Mouse (Mus musculus) spleen, adult 2 months (tissue): ENCODE data around the gene Pdia3. TPM values are rescaled to one million over a fixed set of nuclear protein-coding genes. Genes with fewer than 3 reads are reported as not detected.
"Not testable (repeated sequence)": the region's sequence is repeated elsewhere in the genome, so short reads cannot be mapped to it uniquely, and the experiment has no call there.

ENCODE experiments used
- DNase-seq, 2 experiments: peaks; one replicate each; pipeline versions ENCODE4 v3.0.0 to v3.0.0-alpha.2; 2012 to 2021; ENCODE audit warnings: low spot score in 2 of 2, low read depth in 1 of 2
- H3K27ac ChIP-seq: fragments of 200-500 bp; 2 replicates; pipeline ENCODE4 v1.5.1; 2012; ENCODE audit warnings: low read length, inconsistent platforms; ENCODE audit not compliant: insufficient read depth
- H3K27me3 ChIP-seq: fragments of 200-500 bp; 2 replicates; pipeline ENCODE4 v1.6.1; 2012; ENCODE audit warnings: mild to moderate bottlenecking, moderate library complexity, low read length, inconsistent platforms; ENCODE audit not compliant: control insufficient read depth, insufficient read depth
- H3K36me3 ChIP-seq: fragments of 200-500 bp; 2 replicates; pipeline ENCODE4 v1.6.1; 2012; ENCODE audit warnings: mild to moderate bottlenecking, low read length, inconsistent platforms; ENCODE audit not compliant: control insufficient read depth, insufficient read depth
- H3K4me1 ChIP-seq: fragments of 200-500 bp; 2 replicates; pipeline ENCODE4 v1.6.1; 2011; ENCODE audit warnings: inconsistent platforms; ENCODE audit not compliant: control insufficient read depth, insufficient read depth, insufficient read length
- H3K4me3 ChIP-seq: fragments of 200-500 bp; 2 replicates; pipeline ENCODE4 v1.5.1; 2011; ENCODE audit warnings: mild to moderate bottlenecking, inconsistent platforms; ENCODE audit not compliant: insufficient read depth, insufficient read length; ENCODE audit errors: extremely low read depth
- CTCF ChIP-seq: fragments of 200-500 bp; IDR thresholded peaks from 2 replicates; pipeline ENCODE4 v1.5.1; 2011; ENCODE audit warnings: mild to moderate bottlenecking, inconsistent platforms; ENCODE audit not compliant: insufficient read depth, insufficient read length, insufficient replicate concordance; ENCODE audit errors: extremely low read depth
- POLR2A ChIP-seq: fragments of 200-500 bp; IDR thresholded peaks from 2 replicates; pipeline ENCODE4 v1.6.1; 2011; ENCODE audit warnings: low read depth, low read length, inconsistent platforms
- WGBS: fragments of 180-500 bp; shearing (Covaris S2); methylation state at CpG from one replicate; pipeline ENCODE4 v1.1.7; 2018; 5-methylcytosine and 5-hydroxymethylcytosine counted together
- polyA plus RNA-seq: library from polyadenylated mRNA; depleted of rRNA; stranded (reverse); fragments of >200 nt; gene quantifications from 2 replicates; pipeline ENCODE4 v1.2.3, GENCODE M21; 2012

Gene Pdia3
- polyA plus RNA-seq, 1 experiment = 214 TPM

DNA sequence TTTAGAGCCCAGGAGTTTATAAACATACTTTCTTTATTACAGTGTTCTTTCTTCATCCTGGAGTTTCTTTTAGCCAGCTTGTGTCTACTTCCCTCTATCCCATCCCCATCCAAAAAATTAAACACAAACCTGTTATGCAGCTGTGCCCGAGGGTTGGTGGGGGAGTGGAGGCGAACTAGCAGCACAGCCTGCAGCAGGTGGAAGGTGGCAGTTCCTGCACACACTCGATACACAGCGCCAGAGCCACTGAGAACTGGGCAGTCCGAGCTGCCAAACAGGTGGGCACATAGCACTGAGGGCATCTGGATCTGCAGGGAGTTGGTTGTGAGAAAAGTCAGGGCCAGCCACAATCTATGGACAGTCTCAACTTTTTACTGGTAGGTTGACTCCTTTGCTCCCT is 42.0 kb downstream of the Pdia3 start:
- H3K4me1 ChIP-seq = peaks cover 10% of the 10 kb centered on the region
- no peak overlapping the region for H3K4me3 ChIP-seq
- DNase-seq = no peak
- no peaks in the 10 kb centered on the region for H3K27me3 ChIP-seq
- H3K36me3 ChIP-seq = peaks cover 14% of the 10 kb centered on the region
- no peak overlapping the region for H3K27ac ChIP-seq
- no peak for TF ChIP-seq CTCF
- no peak for TF ChIP-seq POLR2A
- 88% methylated on average over 5 of the region's 5 CpGs for WGBS

DNA sequence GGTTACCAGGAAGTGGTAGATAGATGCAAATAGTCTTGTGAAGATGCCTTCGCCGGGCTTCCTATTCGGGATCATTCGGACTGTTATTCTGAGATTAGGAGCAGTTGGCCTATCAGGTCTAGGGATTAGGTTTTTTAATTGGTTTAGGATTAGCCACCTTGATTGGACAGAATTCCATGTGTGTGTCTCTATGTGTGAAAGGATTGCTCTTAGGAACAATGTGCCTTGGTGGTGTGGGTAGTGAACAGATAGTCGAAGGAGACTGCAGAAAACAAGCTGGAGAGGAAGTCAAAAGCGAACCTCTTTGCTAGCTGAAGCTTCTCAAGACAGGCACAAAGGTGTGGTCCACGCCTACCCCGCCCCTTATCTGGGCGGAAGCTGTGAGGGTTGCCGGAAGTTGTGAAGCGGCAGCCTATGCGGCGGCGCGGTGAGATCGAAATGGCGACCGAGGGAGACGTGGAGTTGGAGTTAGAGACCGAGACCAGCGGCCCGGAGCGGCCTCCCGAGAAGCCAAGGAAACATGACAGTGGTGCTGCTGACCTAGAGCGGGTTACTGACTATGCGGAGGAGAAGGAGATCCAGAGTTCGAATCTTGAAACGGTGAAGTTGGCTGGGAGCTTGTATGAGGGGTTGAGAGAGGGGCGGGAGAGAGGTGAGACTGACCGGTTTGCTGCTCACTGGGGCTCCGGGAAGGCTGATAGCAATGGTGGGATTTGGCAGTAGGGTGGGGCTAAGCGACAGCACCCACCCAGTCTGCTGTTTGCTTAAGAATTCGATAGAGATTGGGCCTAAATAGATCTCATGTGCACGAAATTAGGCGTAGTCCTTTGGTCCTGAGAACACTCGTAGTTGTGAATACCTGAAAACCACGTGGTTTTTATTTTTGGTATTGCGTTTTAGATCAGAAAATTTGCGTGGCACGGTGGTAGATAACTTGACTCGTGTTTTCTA is 43.4 kb downstream of the Pdia3 start, which contains the start of gene Serinc4:
TSS of gene Serinc4 (minus strand) at position 90 of the 951 bp plus-strand sequence.
- WGBS = 4% methylated on average over 41 of the region's 41 CpGs
- Histone ChIP-seq H3K27ac (peak within 1 kb of the TSS; percentile 88), H3K4me1 (peaks cover 9% of the 10 kb centered on the region; the same call in 1 of the 2 replicates), H3K4me3 (peak within 1 kb of the TSS; percentile 97), H3K27me3 (no peaks in the 10 kb centered on the region), H3K36me3 (peaks cover 9% of the 10 kb centered on the region; the same call in 1 of the 2 replicates)
- TF ChIP-seq CTCF (no peak), POLR2A (peak; percentile 31)
- peak; percentile 80 to 88 for DNase-seq

DNA sequence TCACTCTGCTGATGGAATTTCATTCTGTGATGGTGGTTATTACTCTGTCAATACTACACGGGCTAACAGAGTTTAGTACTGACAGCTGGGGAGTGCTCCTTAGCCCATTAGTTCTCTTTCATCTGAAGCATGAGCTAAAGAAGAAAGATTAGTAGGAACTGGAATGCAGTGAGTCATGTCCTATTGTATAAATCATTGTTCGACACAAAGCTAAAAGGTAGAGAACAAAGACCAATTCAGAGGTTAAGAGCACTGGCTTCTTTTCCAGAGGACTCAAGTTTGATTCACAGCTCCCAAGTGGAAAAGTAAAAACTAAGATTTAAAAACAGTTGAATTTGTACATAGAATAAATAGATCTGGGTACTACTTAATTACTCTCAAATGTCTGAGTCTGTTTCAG is 46.5 kb downstream of the Pdia3 start:
- no peak for TF ChIP-seq CTCF
- Histone ChIP-seq H3K36me3 (peaks cover 5% of the 10 kb centered on the region; the same call in 1 of the 2 replicates), H3K27ac (no peak overlapping the region), H3K4me1 (peaks cover 9% of the 10 kb centered on the region; the same call in 1 of the 2 replicates), H3K27me3 (no peaks in the 10 kb centered on the region), H3K4me3 (no peak overlapping the region)
- WGBS = 85% methylated on average over 2 of the region's 2 CpGs
- no peak for DNase-seq

DNA sequence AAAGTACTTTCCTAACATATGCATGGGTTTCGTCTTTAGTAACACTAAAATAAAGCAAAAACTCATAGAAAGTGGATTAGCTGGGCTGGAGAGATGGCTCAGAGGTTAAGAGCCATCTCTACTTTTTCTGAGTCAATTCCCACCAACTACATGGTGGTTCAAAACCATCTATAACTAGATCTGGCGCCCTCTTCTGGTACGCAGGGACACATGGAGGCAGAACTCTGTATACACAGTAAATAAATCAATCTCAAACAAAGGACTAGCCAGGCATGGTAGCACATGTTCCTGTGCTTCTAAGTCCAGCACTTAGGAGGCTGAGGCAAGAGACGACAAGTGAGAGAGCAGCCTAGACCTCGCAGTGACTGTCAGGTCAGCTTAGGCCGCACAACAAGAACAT is 55.4 kb downstream of the Pdia3 start:
- not testable (repeated sequence) for DNase-seq, H3K27me3 ChIP-seq, H3K36me3 ChIP-seq, H3K4me1 ChIP-seq, H3K27ac ChIP-seq, H3K4me3 ChIP-seq
- 83% methylated on average over 2 of the region's 6 CpGs for WGBS

DNA sequence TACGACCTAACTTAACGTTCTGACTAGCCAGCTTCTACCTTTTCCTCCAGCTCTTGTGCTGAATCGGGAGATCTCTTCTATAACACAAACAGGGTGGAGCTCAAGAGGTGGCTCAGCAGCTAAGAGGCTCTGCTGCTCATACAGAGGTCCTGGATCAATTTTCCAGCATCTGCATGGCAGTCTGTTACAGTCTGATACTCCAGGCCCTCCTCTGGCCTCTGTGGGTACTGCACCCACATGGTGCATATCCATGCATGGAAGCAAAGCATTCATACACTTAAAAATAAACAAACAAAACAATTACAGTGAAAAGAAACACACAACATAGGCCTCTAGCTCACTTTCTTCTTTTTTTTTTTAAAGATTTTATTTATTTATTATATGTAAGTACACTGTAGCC is 59.2 kb downstream of the Pdia3 start:
- H3K27me3 ChIP-seq, H3K4me3 ChIP-seq, H3K36me3 ChIP-seq, DNase-seq, H3K4me1 ChIP-seq, H3K27ac ChIP-seq: not testable (repeated sequence)
- 94% methylated on average over 3 of the region's 3 CpGs for WGBS

DNA sequence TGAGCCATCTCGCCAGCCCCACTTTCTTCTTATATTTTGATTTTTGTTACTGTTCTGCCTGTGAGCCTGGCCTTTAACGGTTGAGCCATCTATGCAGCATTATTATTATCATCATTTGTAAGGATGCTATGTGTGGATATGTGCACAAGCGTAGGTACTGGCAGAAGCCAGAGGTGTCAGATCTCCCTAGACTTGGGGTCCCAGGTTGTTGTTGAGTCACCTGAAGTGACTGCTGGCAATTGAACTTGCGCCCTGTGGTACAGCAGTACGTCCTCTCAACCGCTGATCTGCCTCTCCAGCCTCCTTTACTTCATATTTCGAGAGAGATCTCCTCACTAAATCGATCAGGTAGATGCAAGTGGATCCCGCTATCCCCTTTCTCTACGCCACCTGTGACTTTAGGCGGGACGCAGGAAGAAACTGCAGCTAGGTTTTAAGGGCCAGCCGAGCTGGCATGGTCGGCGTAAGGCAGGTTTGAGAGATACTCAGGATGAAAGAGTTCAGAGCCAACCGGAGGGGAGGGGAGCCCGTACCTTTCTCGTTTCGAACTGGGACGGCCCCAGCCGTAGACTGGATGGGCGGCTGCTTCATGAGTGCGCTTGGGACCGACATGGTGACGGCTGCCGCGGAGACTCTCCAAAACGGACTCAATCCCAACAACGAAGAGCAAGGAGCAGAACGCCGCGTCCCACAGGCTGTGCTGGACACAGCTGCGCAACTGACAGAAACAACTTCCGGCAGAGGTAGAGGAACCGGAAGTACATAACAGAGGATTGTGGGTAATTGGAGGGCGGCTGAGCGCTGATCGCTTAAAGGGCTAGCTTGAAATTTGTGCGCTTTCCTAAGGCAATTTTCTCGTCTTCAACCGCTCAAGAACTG is 60.0 kb downstream of the Pdia3 start, which contains the start of gene Mfap1b:
TSS of gene Mfap1b (minus strand) at position 767 of the 879 bp plus-strand sequence.
- not testable (repeated sequence) for H3K4me1 ChIP-seq, H3K27me3 ChIP-seq, H3K36me3 ChIP-seq
- H3K27ac ChIP-seq = peak within 1 kb of the TSS; percentile 75
- WGBS = 6% methylated on average over 41 of the region's 41 CpGs
- peak within 1 kb of the TSS; percentile 70 for H3K4me3 ChIP-seq
- DNase-seq = peak; percentile 72 to 78
- TF ChIP-seq POLR2A = peak; percentile 93

DNA sequence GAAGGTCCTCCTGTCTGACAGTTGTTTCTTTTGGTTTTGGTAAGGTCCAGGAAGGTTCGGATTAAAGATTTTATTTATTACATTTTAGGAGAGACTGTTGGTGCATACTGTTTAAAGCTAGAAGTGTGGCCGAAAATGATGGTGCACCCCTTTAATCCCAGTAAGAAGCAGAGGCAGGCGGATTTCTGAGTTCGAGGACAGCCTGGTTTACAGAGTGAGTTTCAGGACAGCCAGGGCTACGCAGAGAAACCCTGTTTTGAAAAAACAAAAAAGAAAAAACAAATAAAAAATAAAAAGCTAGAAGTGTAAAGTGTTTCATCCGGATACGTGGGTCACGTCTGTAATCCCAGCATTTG is 60.6 kb downstream of the Pdia3 start:
- peaks cover 3% of the 10 kb centered on the region; the same call in 1 of the 2 replicates for H3K4me1 ChIP-seq
- H3K27ac ChIP-seq = no peak overlapping the region
- TF ChIP-seq CTCF (no peak), POLR2A (no peak)

DNA sequence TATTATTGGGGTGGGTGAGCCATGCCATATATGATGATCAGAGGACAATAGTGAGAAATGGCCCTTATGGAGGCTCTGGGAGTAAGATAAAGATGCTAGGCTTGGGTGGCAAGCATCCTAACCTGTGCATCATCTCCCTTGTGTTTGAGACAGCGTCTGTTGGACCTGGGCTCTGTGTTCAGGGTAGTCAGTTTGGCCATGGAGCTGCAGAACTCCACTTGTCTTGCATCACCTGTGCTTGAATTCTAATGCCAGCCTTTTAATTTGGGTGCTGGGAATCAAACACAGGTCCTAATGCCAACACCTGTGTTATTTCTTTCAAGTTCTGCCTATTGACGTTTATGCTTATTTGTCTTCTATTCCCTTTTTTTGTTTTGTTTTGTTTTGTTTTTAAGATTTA is 61.7 kb downstream of the Pdia3 start:
- H3K36me3 ChIP-seq, H3K4me1 ChIP-seq, H3K27me3 ChIP-seq, DNase-seq, H3K4me3 ChIP-seq, H3K27ac ChIP-seq: not testable (repeated sequence)
- 93% methylated on average over 2 of the region's 2 CpGs for WGBS

More for the DNA sequence above, 60.6 kb downstream of the Pdia3 start:
- Histone ChIP-seq H3K4me3 (peak overlapping the region; percentile 70), H3K36me3 (no peaks in the 10 kb centered on the region), H3K27me3 (no peaks in the 10 kb centered on the region)
- 27% methylated on average over 8 of the region's 8 CpGs for WGBS
- DNase-seq = no peak
